9 mouse cellular contexts compared by ENCODE assay signal in the genomic region with DNA sequence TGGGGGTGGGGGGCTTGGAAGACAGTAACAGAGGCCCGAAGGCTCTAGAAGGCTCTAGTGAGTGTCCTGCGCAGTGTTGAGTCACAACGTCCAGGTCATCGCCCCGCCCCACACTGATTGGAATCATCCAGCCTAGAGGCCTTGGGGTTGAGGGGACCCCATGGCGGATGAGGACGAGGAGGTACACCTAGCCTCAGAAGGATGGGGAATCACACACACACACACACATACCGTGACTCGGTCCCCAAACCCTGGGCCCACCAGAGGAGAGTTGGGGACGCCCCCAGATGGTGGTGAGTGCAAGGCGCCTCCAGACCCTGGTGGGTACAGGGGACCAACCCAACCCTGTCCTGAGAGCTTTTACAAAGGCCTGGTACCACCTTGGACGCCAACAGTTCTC. TPM values are rescaled to one million over a fixed set of nuclear protein-coding genes. Genes with fewer than 3 reads are reported as not detected.
DNase-seq lines count a peak whose midpoint lies in the region; ATAC-seq and TF ChIP-seq lines count a peak whose summit lies in the region.
"Had no signal": no experiment of that assay in that cellular context is flagged by ENCODE, and none has a peak within 500 bp of the region (broad histone marks: within the 10 kb centered on the region; RNA-seq: fewer than 3 reads in every experiment).

No protein-coding gene starts in this region.

- peak overlapping the region; percentile 98 for H3K27ac ChIP-seq in left cerebral cortex, adult 2 months
- no peak overlapping the region for H3K27ac ChIP-seq in forebrain, embryonic 12.5 days
- H3K27ac ChIP-seq in liver, embryonic 15.5 days (replicated peaks) = no peak overlapping the region

- TF ChIP-seq CTCF in left cerebral cortex, adult 2 months (IDR thresholded peaks at IDR 0.05) = no peak

- H3K4me3 ChIP-seq in left cerebral cortex, adult 2 months = peak overlapping the region; percentile 64
- H3K4me3 ChIP-seq in forebrain, embryonic 12.5 days (replicated peaks) = peak overlapping the region; percentile 57
- H3K4me3 ChIP-seq in liver, embryonic 15.5 days (replicated peaks) = peak overlapping the region; percentile 38

- H3K9me3 ChIP-seq in forebrain, embryonic 12.5 days = no peaks in the 10 kb centered on the region
- H3K9me3 ChIP-seq in liver, embryonic 15.5 days (replicated peaks) = no peaks in the 10 kb centered on the region

- intact Hi-C loops in left cerebral cortex, adult 2 months (cut with DNase I) = loop anchor here (2.0 kb wide), 1 partner anchor 18 kb away; no protein-coding TSS in a partner anchor

- peak overlapping the region; percentile 88 for H3K4me2 ChIP-seq in forebrain, embryonic 12.5 days
- H3K4me2 ChIP-seq in liver, embryonic 15.5 days = peak overlapping the region; percentile 64

- peak overlapping the region; percentile 64 for H3K9ac ChIP-seq in forebrain, embryonic 12.5 days
- no peak overlapping the region for H3K9ac ChIP-seq in liver, embryonic 15.5 days

- H3K27me3 ChIP-seq in forebrain, embryonic 12.5 days = peaks cover 31% of the 10 kb centered on the region
- peaks cover 30% of the 10 kb centered on the region for H3K27me3 ChIP-seq in liver, embryonic 15.5 days

- peaks cover 11% of the 10 kb centered on the region for H3K4me1 ChIP-seq in forebrain, embryonic 12.5 days
- no peaks in the 10 kb centered on the region; the same call in 1 of the 2 replicates for H3K4me1 ChIP-seq in liver, embryonic 15.5 days (replicated peaks)

- ATAC-seq in forebrain, embryonic 12.5 days (ENCODE audit: low FRiP score) = peak; percentile 58
- ATAC-seq in liver, embryonic 15.5 days (ENCODE audit: insufficient read depth) = no peak

- no peaks in the 10 kb centered on the region for H3K36me3 ChIP-seq in forebrain, embryonic 12.5 days (replicated peaks)
- H3K36me3 ChIP-seq in liver, embryonic 15.5 days (replicated peaks) = no peaks in the 10 kb centered on the region

- 13% methylated on average over 12 of the region's 12 CpGs for WGBS in forebrain, embryonic 12.5 days
- WGBS in liver, embryonic 15.5 days (ENCODE audit: insufficient replicate concordance) = 20% methylated on average over 12 of the region's 12 CpGs

- DNase-seq in adrenal gland, adult 18-20 months (ENCODE audit: low spot score in 2 of 2) = peak; percentile 52 to 57
- DNase-seq in adrenal gland, adult 8-10 months = no peak
- DNase-seq in left cerebral cortex, adult 2 months (ENCODE audit: extremely low spot score in 1 of 2, low spot score in 2 of 2) = no peak
- no peak for DNase-seq in left cerebral cortex, adult 8-10 months (ENCODE audit: low spot score in 2 of 2)
- no peak for DNase-seq in urinary bladder, postnatal 25 days (ENCODE audit: low spot score)
- no peak for DNase-seq in gastrocnemius, adult 8-10 months (ENCODE audit: low spot score in 2 of 2)

RNA-seq across cellular contexts. Expression of gene Prkar1b, which starts 20.7 kb away (rescaled TPM):
- 10 to 100 TPM; 44.4 to 67.4 TPM for total RNA-seq in adrenal gland, adult 18-20 months (2021)
- 10 to 100 TPM; 38.5 to 62.4 (median 55.9) TPM for total RNA-seq in adrenal gland, adult 8-10 months (2022)
- 100 to 1,000 TPM; 767 to 781 TPM for total RNA-seq in left cerebral cortex, adult 2 months (2021)
- 100 to 1,000 TPM; 670 to 720 (median 701) TPM for total RNA-seq in left cerebral cortex, adult 8-10 months (2022)
- polyA plus RNA-seq in forebrain, embryonic 12.5 days (2016; fragmentation: Nextera tagmentation; extraction: Ambion mirVana) = 35.2 and 37.0 TPM in 2 replicates
- polyA plus RNA-seq in liver, embryonic 15.5 days (2015; fragmentation: Nextera tagmentation; extraction: Ambion mirVana) = 1.0 and 1.1 TPM in 2 replicates
- total RNA-seq in gastrocnemius, adult 8-10 months (2022) = 1 to 10 TPM in 1 of 4 experiments, under 1 TPM in 3; 0.70 to 1.5 (median 0.75) TPM
- total RNA-seq: common myeloid progenitor, adult 5-6 weeks had no signal

RNA-seq across cellular contexts. Expression of gene Dnaaf5, which starts 20.9 kb away (rescaled TPM):
- total RNA-seq in adrenal gland, adult 18-20 months (2021) = 10 to 100 TPM; 17.1 to 19.4 TPM
- total RNA-seq in adrenal gland, adult 8-10 months (2022) = 10 to 100 TPM; 21.7 to 24.3 (median 22.7) TPM
- 1 to 10 TPM; 7.4 to 8.2 TPM for total RNA-seq in left cerebral cortex, adult 2 months (2021)
- total RNA-seq in left cerebral cortex, adult 8-10 months (2022) = 1 to 10 TPM; 6.0 to 8.9 (median 6.9) TPM
- polyA plus RNA-seq in forebrain, embryonic 12.5 days (2016; fragmentation: Nextera tagmentation; extraction: Ambion mirVana) = 5.9 and 7.5 TPM in 2 replicates
- 2.4 and 2.5 TPM in 2 replicates for polyA plus RNA-seq in liver, embryonic 15.5 days (2015; fragmentation: Nextera tagmentation; extraction: Ambion mirVana)
- 10 to 100 TPM; 16.6 to 20.3 (median 17.4) TPM for total RNA-seq in gastrocnemius, adult 8-10 months (2022)

Comparison
In these comparisons a context has a peak if more than half of its experiments do, and no peak if none do; other contexts are left out.
1. DNase-seq: peak in adrenal gland, adult 18-20 months (2 of 2); none in adrenal gland, adult 8-10 months (single experiment), left cerebral cortex, adult 2 months (0 of 2), left cerebral cortex, adult 8-10 months (0 of 2), urinary bladder, postnatal 25 days (single experiment) and gastrocnemius, adult 8-10 months (0 of 2).
2. RNA of gene Prkar1b, which starts 20.7 kb away (total RNA-seq): 767 to 781 TPM in left cerebral cortex, adult 2 months, 670 to 720 TPM in left cerebral cortex, adult 8-10 months, 44.4 to 67.4 TPM in adrenal gland, adult 18-20 months and 38.5 to 62.4 TPM in adrenal gland, adult 8-10 months; 0.70 to 1.5 TPM in gastrocnemius, adult 8-10 months; every median in the first group is over 10 times any median in the second.
3. Peak in every context shown above with its lines, with median percentiles within 50 percentile points of each other: H3K4me3 ChIP-seq.